Mouse (Mus musculus): ENCODE measurements around the gene Pfn1. TPM values are rescaled to one million over a fixed set of nuclear protein-coding genes. Genes with fewer than 3 reads are reported as not detected.

Gene Pfn1
- polyA plus RNA-seq, 1 experiment from 2014 or later = 1,326 TPM

DNA sequence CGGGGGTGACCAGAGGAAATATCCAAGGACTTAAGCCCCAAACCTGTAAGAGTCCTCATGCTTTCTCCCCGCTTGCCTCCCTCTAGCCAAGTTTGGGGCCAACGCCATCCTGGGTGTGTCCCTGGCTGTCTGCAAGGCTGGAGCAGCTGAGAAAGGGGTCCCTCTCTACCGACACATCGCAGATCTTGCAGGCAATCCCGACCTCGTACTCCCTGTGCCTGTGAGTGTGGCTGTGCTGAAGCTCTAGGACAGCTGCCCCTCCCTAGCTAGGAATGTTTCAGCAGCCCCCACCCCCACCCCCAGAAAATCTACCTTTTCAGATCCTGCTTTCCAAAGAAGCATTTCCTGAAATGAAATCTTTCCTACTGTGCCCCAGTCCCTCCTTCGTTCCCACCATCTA, 4.5 kb upstream of the Pfn1 start:
- DNase-seq (ENCODE audit: low spot score, missing footprints) = no peak
- WGBS = 82% methylated on average over 8 of the region's 8 CpGs
- peaks cover 5% of the 10 kb centered on the region; the same call in 1 of the 2 replicates for H3K36me3 ChIP-seq (ENCODE audit: control insufficient read depth, insufficient read depth, low read length)
- no peak overlapping the region for H3K9ac ChIP-seq (ENCODE audit: low read length)
- ATAC-seq (ENCODE audit: low FRiP score) = no peak
- H3K4me1 ChIP-seq (ENCODE audit: control insufficient read depth, insufficient read depth, low read length) = peaks cover 21% of the 10 kb centered on the region
- no peak overlapping the region for H3K27ac ChIP-seq (ENCODE audit: low read depth, low read length)
- H3K27me3 ChIP-seq (ENCODE audit: control insufficient read depth, insufficient read depth, low read length) = no peaks in the 10 kb centered on the region
- H3K4me2 ChIP-seq = no peak overlapping the region
- no peak overlapping the region for H3K4me3 ChIP-seq (ENCODE audit: low read depth, low read length)
- no peaks in the 10 kb centered on the region for H3K9me3 ChIP-seq (ENCODE audit: control insufficient read depth, low read length)

DNA sequence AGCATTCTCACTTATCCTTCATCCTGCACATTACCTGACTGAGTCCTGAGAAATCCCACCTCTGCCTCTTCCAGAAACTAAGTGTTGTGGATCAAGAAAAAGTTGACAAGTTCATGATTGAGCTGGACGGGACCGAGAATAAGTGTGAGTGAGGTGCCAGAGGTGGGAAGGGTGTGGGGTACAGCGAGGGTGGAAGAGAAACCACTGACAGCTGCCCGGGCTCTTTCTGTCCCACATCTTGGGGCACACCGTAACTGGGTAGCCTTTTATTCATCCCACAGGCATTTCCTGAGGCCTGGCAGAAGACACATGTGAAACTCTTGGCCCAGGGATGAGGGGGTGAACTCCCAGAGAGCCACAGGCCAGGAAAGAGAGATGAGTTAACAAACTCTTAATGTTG, 4.1 kb upstream of the Pfn1 start:
- DNase-seq (ENCODE audit: low spot score, missing footprints) (no peak), ATAC-seq (ENCODE audit: low FRiP score) (no peak)
- Histone ChIP-seq H3K4me2 (no peak overlapping the region), H3K9ac (ENCODE audit: low read length) (no peak overlapping the region), H3K27ac (ENCODE audit: low read depth, low read length) (no peak overlapping the region), H3K36me3 (ENCODE audit: control insufficient read depth, insufficient read depth, low read length) (0 out of 2 replicates have a peak, but pooled peaks cover 5% of the 10 kb centered on the region), H3K4me1 (ENCODE audit: control insufficient read depth, insufficient read depth, low read length) (peaks cover 21% of the 10 kb centered on the region), H3K27me3 (ENCODE audit: control insufficient read depth, insufficient read depth, low read length) (no peaks in the 10 kb centered on the region), H3K9me3 (ENCODE audit: control insufficient read depth, low read length) (no peaks in the 10 kb centered on the region), H3K4me3 (ENCODE audit: low read depth, low read length) (no peak overlapping the region)
- WGBS = 90% methylated on average over 5 of the region's 5 CpGs

DNA sequence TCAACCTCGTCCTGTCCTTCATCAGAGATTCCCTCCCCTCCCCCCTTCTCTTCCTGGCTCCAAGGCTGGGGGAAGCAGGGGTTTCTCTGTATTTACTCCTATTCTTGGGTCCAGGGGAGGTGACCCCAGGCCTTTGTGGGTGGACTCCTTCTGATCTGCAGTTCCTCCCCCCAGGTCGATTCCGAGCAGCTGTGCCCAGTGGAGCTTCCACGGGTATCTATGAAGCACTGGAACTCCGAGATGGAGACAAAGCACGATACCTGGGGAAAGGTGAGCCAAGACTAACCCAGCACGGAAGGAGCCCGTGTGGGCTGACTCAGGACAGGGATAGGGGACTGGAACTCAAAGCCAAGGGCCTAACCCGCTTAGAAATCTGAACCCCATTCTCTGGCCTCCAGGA, 3.5 kb upstream of the Pfn1 start:
- H3K36me3 ChIP-seq (ENCODE audit: control insufficient read depth, insufficient read depth, low read length) = 0 out of 2 replicates have a peak, but pooled peaks cover 2% of the 10 kb centered on the region
- H3K4me1 ChIP-seq (ENCODE audit: control insufficient read depth, insufficient read depth, low read length) = peaks cover 22% of the 10 kb centered on the region
- no peak overlapping the region for H3K4me2 ChIP-seq
- no peak overlapping the region for H3K9ac ChIP-seq (ENCODE audit: low read length)
- ATAC-seq (ENCODE audit: low FRiP score) = no peak
- H3K27ac ChIP-seq (ENCODE audit: low read depth, low read length) = no peak overlapping the region
- H3K4me3 ChIP-seq (ENCODE audit: low read depth, low read length) = no peak overlapping the region
- WGBS = 58% methylated on average over 9 of the region's 9 CpGs
- H3K27me3 ChIP-seq (ENCODE audit: control insufficient read depth, insufficient read depth, low read length) = no peaks in the 10 kb centered on the region
- H3K9me3 ChIP-seq (ENCODE audit: control insufficient read depth, low read length) = no peaks in the 10 kb centered on the region
- DNase-seq (ENCODE audit: low spot score, missing footprints) = no peak

DNA sequence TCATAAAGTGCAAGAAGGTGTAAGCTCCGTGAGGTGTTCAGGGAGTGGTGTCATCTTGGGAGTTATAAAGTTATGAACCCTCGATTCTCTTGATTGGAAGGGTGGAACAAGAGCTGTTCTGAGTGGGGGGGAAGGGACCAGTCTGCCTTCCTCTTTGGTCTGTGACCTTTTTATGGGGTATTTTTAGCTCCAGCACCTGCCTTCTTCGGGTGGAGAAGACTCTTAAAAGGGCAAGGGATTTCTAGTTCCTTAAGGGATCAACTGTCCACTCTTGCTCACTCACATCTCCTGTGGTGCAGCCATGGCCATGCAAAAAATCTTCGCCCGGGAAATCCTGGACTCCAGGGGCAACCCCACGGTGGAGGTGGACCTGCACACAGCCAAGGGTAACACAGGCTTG, 3.1 kb upstream of the Pfn1 start:
- no peak overlapping the region for H3K4me2 ChIP-seq
- no peak overlapping the region for H3K27ac ChIP-seq (ENCODE audit: low read depth, low read length)
- H3K27me3 ChIP-seq (ENCODE audit: control insufficient read depth, insufficient read depth, low read length) = no peaks in the 10 kb centered on the region
- no peak overlapping the region for H3K9ac ChIP-seq (ENCODE audit: low read length)
- 55% methylated on average over 6 of the region's 6 CpGs for WGBS
- no peak for DNase-seq (ENCODE audit: low spot score, missing footprints)
- no peaks in the 10 kb centered on the region; the same call in 1 of the 2 replicates for H3K36me3 ChIP-seq (ENCODE audit: control insufficient read depth, insufficient read depth, low read length)
- H3K4me3 ChIP-seq (ENCODE audit: low read depth, low read length) = no peak overlapping the region
- H3K9me3 ChIP-seq (ENCODE audit: control insufficient read depth, low read length) = no peaks in the 10 kb centered on the region
- ATAC-seq (ENCODE audit: low FRiP score) = no peak
- H3K4me1 ChIP-seq (ENCODE audit: control insufficient read depth, insufficient read depth, low read length) = peaks cover 27% of the 10 kb centered on the region

DNA sequence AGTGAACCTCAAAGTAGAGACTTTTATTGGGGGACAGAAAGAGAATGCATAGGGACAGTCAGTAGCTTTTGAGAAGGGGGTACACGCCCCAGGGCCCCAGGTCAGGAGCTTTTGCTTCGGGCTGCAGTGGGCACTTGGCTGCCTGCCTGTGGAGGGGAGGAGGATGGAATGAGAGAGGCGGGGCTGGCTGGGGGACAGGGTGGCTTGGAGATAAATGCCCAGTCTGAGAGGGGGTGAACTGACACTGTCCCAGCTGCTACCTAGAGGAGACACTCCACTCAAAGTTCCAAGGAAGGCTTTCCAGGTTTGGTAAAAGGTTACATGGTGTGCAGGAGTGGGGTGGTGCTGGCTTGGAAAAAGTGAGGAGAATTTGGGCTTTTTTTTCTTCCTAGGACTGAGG, 2.5 kb upstream of the Pfn1 start, which contains the start of gene Eno3:
Eno3 (plus strand) TSS at position 239 of the 400 bp plus-strand sequence.
- peak within 1 kb of the TSS; percentile 98 for H3K9ac ChIP-seq (ENCODE audit: low read length)
- H3K4me3 ChIP-seq (ENCODE audit: low read depth, low read length) = peak within 1 kb of the TSS; percentile 99
- H3K27ac ChIP-seq (ENCODE audit: low read depth, low read length) = peak within 1 kb of the TSS; percentile 95
- no peak for ATAC-seq (ENCODE audit: low FRiP score)
- WGBS = 4% methylated on average over 3 of the region's 3 CpGs
- H3K4me2 ChIP-seq = peak within 1 kb of the TSS; percentile 89
- DNase-seq (ENCODE audit: low spot score, missing footprints) = no peak
- peaks cover 31% of the 10 kb centered on the region for H3K4me1 ChIP-seq (ENCODE audit: control insufficient read depth, insufficient read depth, low read length)
- H3K27me3 ChIP-seq (ENCODE audit: control insufficient read depth, insufficient read depth, low read length) = no peaks in the 10 kb centered on the region
- H3K36me3 ChIP-seq (ENCODE audit: control insufficient read depth, insufficient read depth, low read length) = no peaks in the 10 kb centered on the region; the same call in 1 of the 2 replicates
- no peaks in the 10 kb centered on the region for H3K9me3 ChIP-seq (ENCODE audit: control insufficient read depth, low read length)

DNA sequence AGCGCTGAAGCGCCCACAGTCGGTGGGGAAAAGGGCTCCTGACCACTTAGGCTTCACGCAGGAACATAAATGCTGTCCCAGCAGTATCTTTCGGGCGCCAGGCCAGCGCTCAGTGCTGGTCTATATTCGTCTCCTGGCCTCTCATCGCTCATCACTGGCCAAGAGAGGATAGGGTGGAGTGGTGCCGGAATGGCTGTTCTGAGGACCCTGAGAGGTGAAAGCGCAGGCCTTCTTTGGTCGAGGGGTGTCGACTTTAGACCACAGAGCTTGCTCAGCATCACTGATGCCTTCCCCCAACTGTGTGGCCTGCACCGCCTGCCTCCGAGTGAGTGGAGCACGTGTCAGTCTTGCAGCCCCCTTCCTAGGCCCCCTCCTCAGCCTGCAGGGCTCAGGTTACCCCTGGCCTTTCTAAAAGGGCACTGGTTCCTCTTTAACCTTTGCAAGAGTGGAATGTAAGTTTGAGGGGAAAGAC, 2.0 kb upstream of the Pfn1 start:
- no peak for ATAC-seq (ENCODE audit: low FRiP score)
- peak overlapping the region; percentile 99 for H3K4me3 ChIP-seq (ENCODE audit: low read depth, low read length)
- 5% methylated on average over 16 of the region's 16 CpGs for WGBS
- peak overlapping the region; percentile 89 for H3K4me2 ChIP-seq
- H3K9ac ChIP-seq (ENCODE audit: low read length) = peak overlapping the region; percentile 98
- H3K4me1 ChIP-seq (ENCODE audit: control insufficient read depth, insufficient read depth, low read length) = peaks cover 31% of the 10 kb centered on the region
- no peaks in the 10 kb centered on the region for H3K9me3 ChIP-seq (ENCODE audit: control insufficient read depth, low read length)
- H3K27ac ChIP-seq (ENCODE audit: low read depth, low read length) = peak overlapping the region; percentile 95
- H3K27me3 ChIP-seq (ENCODE audit: control insufficient read depth, insufficient read depth, low read length) = no peaks in the 10 kb centered on the region
- peak; percentile 93 for DNase-seq (ENCODE audit: low spot score, missing footprints)
- H3K36me3 ChIP-seq (ENCODE audit: control insufficient read depth, insufficient read depth, low read length) = no peaks in the 10 kb centered on the region; the same call in 1 of the 2 replicates

DNA sequence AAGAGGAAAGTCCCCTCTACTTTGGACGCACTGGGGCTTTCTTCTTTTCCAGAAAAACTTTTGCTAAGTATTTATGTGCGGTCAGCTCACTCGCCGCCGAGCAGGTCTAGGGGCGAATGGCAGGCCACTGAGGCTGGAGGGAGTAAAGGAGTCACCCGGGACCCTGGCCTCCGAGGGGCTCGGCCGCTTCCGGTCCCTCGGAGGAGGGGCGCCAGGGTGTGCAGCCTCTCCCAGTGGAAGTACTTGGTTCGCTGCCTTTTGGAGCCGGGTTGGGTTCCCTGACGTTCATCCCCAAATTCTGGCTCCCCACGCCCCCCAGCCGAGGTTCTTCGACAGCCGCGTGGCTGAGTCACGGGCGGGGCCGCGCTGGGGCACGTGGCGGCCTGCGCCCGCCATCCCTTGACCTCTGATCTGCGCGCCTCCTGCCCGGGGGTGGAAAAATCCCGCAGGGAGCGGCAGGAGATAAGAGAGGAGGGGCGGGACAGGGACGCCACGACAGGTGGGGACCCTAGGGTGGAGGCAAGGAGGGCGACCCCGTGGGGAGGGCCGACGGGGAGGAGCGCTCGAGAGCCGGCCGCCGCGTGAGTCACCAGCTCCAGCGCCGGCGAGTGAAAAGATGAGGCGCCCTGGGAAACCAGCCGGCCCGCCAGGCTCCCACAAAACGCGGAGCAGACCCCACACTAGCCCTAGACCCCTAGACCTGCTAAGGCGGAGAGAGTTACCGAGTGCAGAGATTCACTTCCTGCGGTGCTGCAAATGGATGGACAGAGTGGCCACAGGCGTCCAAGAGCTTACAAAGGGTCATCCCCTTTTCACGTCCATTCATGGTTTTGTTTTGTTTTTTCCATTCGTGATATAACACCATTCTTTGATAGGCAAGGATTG, 1.4 kb upstream of the Pfn1 start:
- Histone ChIP-seq H3K4me2 (peak overlapping the region; percentile 89), H3K4me1 (ENCODE audit: control insufficient read depth, insufficient read depth, low read length) (peaks cover 33% of the 10 kb centered on the region), H3K36me3 (ENCODE audit: control insufficient read depth, insufficient read depth, low read length) (peaks cover 6% of the 10 kb centered on the region), H3K9ac (ENCODE audit: low read length) (peak overlapping the region; percentile 98), H3K27me3 (ENCODE audit: control insufficient read depth, insufficient read depth, low read length) (no peaks in the 10 kb centered on the region), H3K27ac (ENCODE audit: low read depth, low read length) (peak overlapping the region; percentile 95), H3K9me3 (ENCODE audit: control insufficient read depth, low read length) (no peaks in the 10 kb centered on the region), H3K4me3 (ENCODE audit: low read depth, low read length) (peak overlapping the region; percentile 99)
- ATAC-seq (ENCODE audit: low FRiP score) (no peak), DNase-seq (ENCODE audit: low spot score, missing footprints) (peak; percentile 92)
- WGBS = under 1% methylated on average over 60 of the region's 61 CpGs

DNA sequence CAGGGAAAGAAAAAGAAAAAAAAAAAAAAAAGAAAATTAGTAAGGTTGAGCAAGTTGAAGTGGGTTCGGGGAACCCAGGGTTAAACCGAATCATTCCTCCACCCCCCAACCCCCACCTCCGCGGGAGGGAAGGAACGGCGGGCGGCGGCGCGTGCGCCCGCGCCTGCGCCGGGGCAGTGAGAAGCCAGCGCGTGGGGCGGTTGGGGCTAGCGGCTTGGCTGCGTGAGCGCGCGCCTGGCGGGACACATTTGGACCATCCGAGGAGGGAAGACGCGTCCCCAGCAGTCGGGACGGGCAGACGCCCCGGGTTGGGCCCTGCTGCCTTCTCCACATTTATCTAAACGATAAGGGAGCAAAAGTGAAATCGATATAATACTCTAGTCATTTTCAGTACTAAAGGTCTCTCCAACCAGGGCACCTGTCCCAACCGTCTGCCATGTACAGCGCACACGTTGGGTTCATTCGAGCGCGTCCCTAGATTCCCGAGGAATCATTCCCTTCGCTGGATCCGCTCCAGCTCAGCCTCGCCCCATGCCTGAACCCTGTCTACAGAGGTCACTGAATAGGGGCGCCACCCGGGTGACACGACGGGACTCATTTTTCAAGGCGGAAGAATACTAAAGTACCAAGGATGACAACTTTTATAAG, 603 bp upstream of the Pfn1 start:
- peaks cover 8% of the 10 kb centered on the region for H3K36me3 ChIP-seq (ENCODE audit: control insufficient read depth, insufficient read depth, low read length)
- H3K4me2 ChIP-seq = peak overlapping the region; percentile 89
- H3K9me3 ChIP-seq (ENCODE audit: control insufficient read depth, low read length) = no peaks in the 10 kb centered on the region
- under 1% methylated on average over 46 of the region's 48 CpGs for WGBS
- peak overlapping the region; percentile 99 for H3K4me3 ChIP-seq (ENCODE audit: low read depth, low read length)
- peak; percentile 98 for DNase-seq (ENCODE audit: low spot score, missing footprints)
- peak; percentile 51 for ATAC-seq (ENCODE audit: low FRiP score)
- peak overlapping the region; percentile 95 for H3K27ac ChIP-seq (ENCODE audit: low read depth, low read length)
- no peaks in the 10 kb centered on the region for H3K27me3 ChIP-seq (ENCODE audit: control insufficient read depth, insufficient read depth, low read length)
- H3K4me1 ChIP-seq (ENCODE audit: control insufficient read depth, insufficient read depth, low read length) = peaks cover 33% of the 10 kb centered on the region
- peak overlapping the region; percentile 98 for H3K9ac ChIP-seq (ENCODE audit: low read length)
